22 mouse cellular contexts compared by ENCODE assay signal in the genomic region with DNA sequence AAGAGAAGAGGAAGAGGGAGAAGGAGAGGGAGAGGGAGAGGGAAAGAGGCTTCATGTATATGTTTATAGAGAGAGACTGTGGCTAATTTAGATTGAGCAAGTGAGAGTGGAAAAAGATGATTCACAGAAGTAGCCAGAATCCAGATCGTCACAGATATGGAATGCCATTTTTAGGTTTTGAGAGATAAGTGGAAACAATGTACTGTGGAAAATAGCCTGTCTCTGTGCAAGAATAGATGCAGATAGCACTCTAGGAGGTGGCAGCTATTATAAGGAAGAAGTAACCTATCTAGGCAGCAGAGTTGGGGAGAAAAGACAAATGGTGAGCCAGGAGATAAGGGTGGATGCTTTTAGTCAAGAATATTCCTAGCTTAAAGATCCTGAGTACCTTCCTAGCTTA.
A peak's percentile ranks its signal among the peaks of the same experiment; 100 is the strongest.
DNase-seq lines count a peak whose midpoint lies in the region; ATAC-seq lines count a peak whose summit lies in the region.
"Had no signal": no experiment of that assay in that cellular context is flagged by ENCODE, and none has a peak within 500 bp of the region (broad histone marks: within the 10 kb centered on the region; RNA-seq: fewer than 3 reads in every experiment).

No protein-coding gene starts in this region.

- no peaks in the 10 kb centered on the region for H3K9me3 ChIP-seq in midbrain, embryonic 10.5 days (replicated peaks)
- H3K9me3 ChIP-seq: embryonic facial prominence, embryonic 10.5 days; forebrain, embryonic 10.5 days; heart, embryonic 15.5 days; hindbrain, embryonic 13.5 days had no signal

- H3K36me3 ChIP-seq in midbrain, embryonic 10.5 days: no peaks in the 10 kb centered on the region
- H3K36me3 ChIP-seq: embryonic facial prominence, embryonic 10.5 days; forebrain, embryonic 10.5 days; heart, embryonic 15.5 days; hindbrain, embryonic 13.5 days had no signal

- 87% methylated on average over 1 of the region's 1 CpGs for WGBS in midbrain, embryonic 10.5 days

- H3K4me3 ChIP-seq in midbrain, embryonic 10.5 days: no peak overlapping the region
- H3K4me3 ChIP-seq: embryonic facial prominence, embryonic 10.5 days; erythroblast, embryonic 14.5 days; forebrain, embryonic 10.5 days; heart, embryonic 15.5 days; hindbrain, embryonic 13.5 days had no signal

- H3K27ac ChIP-seq in midbrain, embryonic 10.5 days (replicated peaks): no peak overlapping the region
- H3K27ac ChIP-seq: embryonic facial prominence, embryonic 10.5 days; forebrain, embryonic 10.5 days; heart, embryonic 15.5 days; hindbrain, embryonic 13.5 days; hindbrain, postnatal 0 days had no signal

- ATAC-seq in frontal cortex, adult (ENCODE audit: low TSS enrichment): peak; percentile 97
- ATAC-seq: forebrain, embryonic 14.5 days; hindbrain, postnatal 0 days had no signal

- no peaks in the 10 kb centered on the region for H3K27me3 ChIP-seq in midbrain, embryonic 10.5 days (ENCODE audit: low read depth, poor library complexity, severe bottlenecking)
- H3K27me3 ChIP-seq: heart, embryonic 15.5 days; hindbrain, embryonic 13.5 days had no signal

- no peaks in the 10 kb centered on the region for H3K4me1 ChIP-seq in midbrain, embryonic 10.5 days
- H3K4me1 ChIP-seq: embryonic facial prominence, embryonic 10.5 days; forebrain, embryonic 10.5 days; heart, embryonic 15.5 days; hindbrain, embryonic 13.5 days had no signal

- intact Hi-C loops in left cerebral cortex, postnatal 4 days (cut with DNase I): no loop called here
- intact Hi-C loops in left cerebral cortex, postnatal 14 days (cut with DNase I): no loop called here

- DNase-seq in frontal cortex, postnatal 10 days (ENCODE audit: low spot score in 2 of 2): no peak
- peak; percentile 4 to 32 for DNase-seq in left cerebral cortex, adult 18-20 months (ENCODE audit: low spot score in 2 of 2)
- no peak for DNase-seq in left cerebral cortex, postnatal 4 days
- peak; percentile 80 for DNase-seq in brain, adult 2 months (ENCODE audit: low read depth, low spot score)
- peak; percentile 4 to 28 for DNase-seq in left cerebral cortex, postnatal 14 days (ENCODE audit: low spot score in 2 of 2)
- no peak for DNase-seq in midbrain, embryonic 10.5 days (ENCODE audit: low spot score)
- DNase-seq in thymus, postnatal 10 days (ENCODE audit: low spot score in 2 of 2): no peak
- DNase-seq: adrenal gland, adult 2 months; adrenal gland, postnatal 25 days; cerebellum, adult 2 months; cerebellum, postnatal 10 days; gastrocnemius, postnatal 10 days; heart, adult 18-20 months; heart, postnatal 14 days had no signal

Comparison
In these comparisons a context has a peak if more than half of its experiments do, and no peak if none do; other contexts are left out.
1. DNase-seq: peak in left cerebral cortex, adult 18-20 months (2 of 2), brain, adult 2 months (single experiment) and left cerebral cortex, postnatal 14 days (2 of 2); none in frontal cortex, postnatal 10 days (0 of 2), left cerebral cortex, postnatal 4 days (single experiment), midbrain, embryonic 10.5 days (single experiment) and thymus, postnatal 10 days (0 of 2).